Mouse (Mus musculus): Measurements from ENCODE around the gene Inafm1.

GRCm38 (mm10) chr7:16229869-16230268, 43.5 kb downstream of the Inafm1 start:
- TF ChIP-seq CHD2 (IDR thresholded peaks at IDR 0.05; ENCODE audit: low read length), result no peak
- TF ChIP-seq POLR2A (IDR thresholded peaks at IDR 0.05; ENCODE audit: low read depth, low read length), result no peak
- no peak for TF ChIP-seq ZC3H11A (IDR thresholded peaks at IDR 0.05; ENCODE audit: low read depth, low read length)
- no peak for TF ChIP-seq EP300 (IDR thresholded peaks at IDR 0.05; ENCODE audit: low read length)
- TF ChIP-seq GABPA (IDR thresholded peaks at IDR 0.05; ENCODE audit: insufficient replicate concordance, low read depth, low read length), result no peak
- TF ChIP-seq CHD1 (IDR thresholded peaks at IDR 0.05; ENCODE audit: low read depth, low read length), result no peak
- TF ChIP-seq CTCF (conservative IDR thresholded peaks at IDR 0.05 in 1 of 2, IDR thresholded peaks at IDR 0.05 in 1 of 2; ENCODE audit: low read depth in 2 of 2, low read length in 2 of 2), result no peak
- no peak for TF ChIP-seq RAD21 (IDR thresholded peaks at IDR 0.05; ENCODE audit: low read depth, low read length)
- TF ChIP-seq ETS1 (conservative IDR thresholded peaks at IDR 0.05; ENCODE audit: low read depth, low read length), result no peak
- no peak for TF ChIP-seq E2F4 (IDR thresholded peaks at IDR 0.05; ENCODE audit: insufficient replicate concordance, low read depth, low read length)
- no peak for TF ChIP-seq HCFC1 (IDR thresholded peaks at IDR 0.05; ENCODE audit: low read depth, low read length)
- TF ChIP-seq RCOR1 (conservative IDR thresholded peaks at IDR 0.05; ENCODE audit: low read depth, low read length), result no peak
- no peak for TF ChIP-seq TCF12 (IDR thresholded peaks at IDR 0.05; ENCODE audit: low read depth, low read length)
- TF ChIP-seq MAFK (IDR thresholded peaks at IDR 0.05; ENCODE audit: insufficient replicate concordance, low read length), result no peak
